Mouse (Mus musculus) left cerebral cortex, postnatal 10 days (tissue): ENCODE measurements around the gene Spib. TPM values are rescaled to one million over a fixed set of nuclear protein-coding genes. Genes with fewer than 3 reads are reported as not detected.

Experiments used
- microRNA-seq: library from miRNA; unstranded; fragments of <30 nt; microRNA quantifications from one replicate; pipeline ENCODE4 v1.2.0, GENCODE M21; 2022
- total RNA-seq, 2 experiments: library from RNA; stranded (reverse); gene quantifications; 2 replicates each; pipeline ENCODE4 v1.2.3; 2021

Spib gene
- total RNA-seq, 2 experiments from 2014 or later: 0.13 TPM; not detected in 1

Small RNA genes within 50 kb of the gene (microRNA-seq; reads per million reads assigned to microRNA genes)
- gene Mir7053: 0.86 reads per million

Other genes with a start within 250 kb of the Spib start
- 1 to 10 TPM; 2.5 to 2.8 TPM for gene Clec11a, start 225.2 kb downstream of the Spib start, total RNA-seq
- gene Shank1, start 221.8 kb downstream of the Spib start, total RNA-seq: 100 to 1,000 TPM; 423 to 432 TPM
- 10 to 100 TPM; 77.1 to 78.3 TPM for gene Syt3, start 148.0 kb downstream of the Spib start, total RNA-seq
- 1 to 10 TPM; 2.1 to 2.9 TPM for gene 1700008O03Rik, start 146.3 kb downstream of the Spib start, total RNA-seq
- gene Lrrc4b, start 103.1 kb downstream of the Spib start, total RNA-seq: 100 to 1,000 TPM; 311 to 323 TPM
- 10 to 100 TPM; 14.7 to 18.0 TPM for gene Aspdh, start 66.7 kb downstream of the Spib start, total RNA-seq
- 10 to 100 TPM; 36.3 to 37.4 TPM for gene Josd2, start 64.1 kb downstream of the Spib start, total RNA-seq
- gene Emc10, start 35.5 kb downstream of the Spib start, total RNA-seq: 100 to 1,000 TPM; 143 to 144 TPM
- 10 to 100 TPM; 24.4 to 26.8 TPM for gene Fam71e1, start 35.5 kb downstream of the Spib start, total RNA-seq
- under 1 TPM; 0.09 to 0.53 TPM for gene Mybpc2, start 7.4 kb downstream of the Spib start, total RNA-seq
- gene Pold1, start 16.8 kb upstream of the Spib start, total RNA-seq: 1 to 10 TPM; 6.9 to 7.2 TPM
- 10 to 100 TPM; 49.6 to 53.6 TPM for gene Nr1h2, start 21.9 kb upstream of the Spib start, total RNA-seq
- gene Napsa, start 40.3 kb upstream of the Spib start, total RNA-seq: under 1 TPM in 1 of 2 experiments, not detected in 1; 0.32 TPM
- gene Kcnc3, start 58.6 kb upstream of the Spib start, total RNA-seq: 10 to 100 TPM; 48.5 to 55.4 TPM
- gene Myh14, start 138.8 kb upstream of the Spib start, total RNA-seq: 1 to 10 TPM; 9.1 to 9.7 TPM
- gene Izumo2, start 176.7 kb upstream of the Spib start, total RNA-seq: not detected
- gene Vrk3, start 216.3 kb upstream of the Spib start, total RNA-seq: 10 to 100 TPM; 24.5 to 30.8 TPM
- under 1 TPM; 0.79 to 0.81 TPM for gene Zfp473, start 219.0 kb upstream of the Spib start, total RNA-seq